Mouse (Mus musculus): ENCODE measurements around the gene Pip5k1b. TPM values are rescaled to one million over a fixed set of nuclear protein-coding genes. Genes with fewer than 3 reads are reported as not detected.

Pip5k1b gene
- polyA plus RNA-seq, 1 experiment from 2014 or later, result 22.1 TPM

DNA sequence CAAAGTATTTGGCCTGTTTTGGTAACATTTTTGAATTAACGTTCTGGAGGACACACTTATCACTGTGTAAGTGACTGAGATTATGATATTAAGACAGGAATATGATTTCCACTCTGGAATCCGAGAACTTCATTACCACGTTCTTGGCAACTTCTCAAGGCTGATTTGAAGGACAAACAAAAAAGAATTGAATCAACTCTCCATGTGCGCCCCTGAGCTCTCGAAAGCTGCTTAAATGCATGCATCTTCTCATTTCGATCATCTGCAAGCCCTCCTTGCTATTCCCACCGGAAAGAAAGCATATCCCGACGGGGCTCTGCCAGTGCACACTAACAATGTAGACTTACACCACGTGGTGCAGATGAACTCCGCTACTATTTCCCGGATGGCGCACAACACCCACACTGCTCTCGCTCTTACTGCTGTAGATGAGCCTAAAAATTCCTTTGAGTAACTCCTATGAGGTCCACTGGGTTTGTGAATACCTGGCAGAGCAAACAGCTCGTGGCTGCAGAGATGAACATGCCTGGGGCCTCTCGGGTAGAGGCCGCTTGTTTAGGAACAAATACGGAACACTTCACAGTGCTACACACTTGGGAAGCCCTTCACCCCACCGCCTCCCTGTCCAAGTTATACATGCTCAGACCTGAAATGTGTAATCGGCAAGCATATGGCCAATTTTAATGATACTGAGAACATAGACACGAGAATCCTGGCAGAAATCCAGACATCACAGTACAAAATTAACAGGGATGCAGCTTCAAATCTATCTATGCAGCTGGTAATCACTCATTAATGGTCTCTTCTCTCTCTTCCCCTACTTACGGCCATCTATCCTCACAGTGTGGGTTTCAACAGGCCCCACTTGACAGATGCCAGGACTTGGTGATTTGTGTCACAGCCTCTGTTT is 168.5 kb downstream of the Pip5k1b start:
- H3K4me2 ChIP-seq (ENCODE audit: low read depth, low read length), result no peak overlapping the region
- H3K4me1 ChIP-seq (ENCODE audit: control insufficient read depth, insufficient read depth, low read length), result no peaks in the 10 kb centered on the region
- H3K4me3 ChIP-seq (ENCODE audit: low read length), result no peak overlapping the region
- ATAC-seq, result no peak
- no peaks in the 10 kb centered on the region for H3K27me3 ChIP-seq (replicated peaks; ENCODE audit: control insufficient read depth, insufficient read depth, low read length)
- no peak overlapping the region for H3K27ac ChIP-seq (ENCODE audit: low read length)
- no peaks in the 10 kb centered on the region for H3K9me3 ChIP-seq (ENCODE audit: control insufficient read depth, low read length)
- H3K36me3 ChIP-seq (ENCODE audit: control insufficient read depth, insufficient read depth, low read length), result no peaks in the 10 kb centered on the region
- 84% methylated on average over 22 of the region's 22 CpGs for WGBS
- H3K9ac ChIP-seq (ENCODE audit: low read depth, low read length), result no peak overlapping the region

DNA sequence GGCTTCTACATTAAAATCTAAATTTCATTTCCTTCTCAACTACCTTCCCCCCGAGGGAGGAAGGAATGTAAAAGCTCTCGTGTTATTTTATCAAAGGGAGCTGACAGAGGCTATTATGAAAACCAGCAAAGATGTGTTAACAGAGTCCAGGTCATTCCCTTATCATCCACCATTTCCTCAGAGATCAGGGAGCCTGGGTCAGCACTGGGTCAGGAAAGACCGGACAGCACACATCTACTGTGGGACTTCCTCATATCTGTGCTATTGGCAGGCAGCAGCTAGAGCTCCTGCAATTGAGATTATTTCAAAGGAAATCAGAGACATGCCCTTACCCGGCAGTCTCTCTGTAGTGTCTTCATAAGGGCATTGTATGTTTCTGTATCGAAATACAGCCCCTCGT is 177.2 kb downstream of the Pip5k1b start:
- no peak overlapping the region for H3K4me3 ChIP-seq (ENCODE audit: low read length)
- H3K4me2 ChIP-seq (ENCODE audit: low read depth, low read length), result no peak overlapping the region
- H3K27me3 ChIP-seq (replicated peaks; ENCODE audit: control insufficient read depth, insufficient read depth, low read length), result no peaks in the 10 kb centered on the region
- no peak for ATAC-seq
- H3K36me3 ChIP-seq (ENCODE audit: control insufficient read depth, insufficient read depth, low read length), result no peaks in the 10 kb centered on the region
- H3K4me1 ChIP-seq (ENCODE audit: control insufficient read depth, insufficient read depth, low read length), result no peaks in the 10 kb centered on the region
- H3K9ac ChIP-seq (ENCODE audit: low read depth, low read length), result no peak overlapping the region
- H3K27ac ChIP-seq (ENCODE audit: low read length), result no peak overlapping the region
- H3K9me3 ChIP-seq (ENCODE audit: control insufficient read depth, low read length), result no peaks in the 10 kb centered on the region
- 55% methylated on average over 6 of the region's 6 CpGs for WGBS

GRCm38 (mm10) chr19:24371763-24372640 is 183.7 kb downstream of the Pip5k1b start:
- Histone ChIP-seq H3K9ac (ENCODE audit: low read depth, low read length) (no peak overlapping the region), H3K4me1 (ENCODE audit: control insufficient read depth, insufficient read depth, low read length) (peaks cover 3% of the 10 kb centered on the region; the same call in 1 of the 2 replicates), H3K27ac (ENCODE audit: low read length) (no peak overlapping the region), H3K4me3 (ENCODE audit: low read length) (no peak overlapping the region), H3K4me2 (ENCODE audit: low read depth, low read length) (no peak overlapping the region), H3K27me3 (replicated peaks; ENCODE audit: control insufficient read depth, insufficient read depth, low read length) (no peaks in the 10 kb centered on the region), H3K36me3 (ENCODE audit: control insufficient read depth, insufficient read depth, low read length) (no peaks in the 10 kb centered on the region), H3K9me3 (ENCODE audit: control insufficient read depth, low read length) (no peaks in the 10 kb centered on the region)
- no peak for ATAC-seq
- 71% methylated on average over 19 of the region's 19 CpGs for WGBS

- Histone ChIP-seq H3K27ac (ENCODE audit: low read length) (no peak overlapping the region), H3K4me3 (ENCODE audit: low read length) (no peak overlapping the region), H3K9me3 (ENCODE audit: control insufficient read depth, low read length) (no peaks in the 10 kb centered on the region), H3K4me1 (ENCODE audit: control insufficient read depth, insufficient read depth, low read length) (peaks cover 3% of the 10 kb centered on the region; the same call in 1 of the 2 replicates), H3K36me3 (ENCODE audit: control insufficient read depth, insufficient read depth, low read length) (no peaks in the 10 kb centered on the region), H3K9ac (ENCODE audit: low read depth, low read length) (no peak overlapping the region), H3K4me2 (ENCODE audit: low read depth, low read length) (no peak overlapping the region), H3K27me3 (replicated peaks; ENCODE audit: control insufficient read depth, insufficient read depth, low read length) (no peaks in the 10 kb centered on the region)
- ATAC-seq, result no peak
- WGBS, result 68% methylated on average over 6 of the region's 6 CpGs
Measured at GRCm38 (mm10) chr19:24368419-24368818, 187.3 kb downstream of the Pip5k1b start.

GRCm38 (mm10) chr19:24367722-24368121 is 187.9 kb downstream of the Pip5k1b start:
- Histone ChIP-seq H3K27ac (ENCODE audit: low read length) (no peak overlapping the region), H3K9ac (ENCODE audit: low read depth, low read length) (no peak overlapping the region), H3K9me3 (ENCODE audit: control insufficient read depth, low read length) (no peaks in the 10 kb centered on the region), H3K4me2 (ENCODE audit: low read depth, low read length) (no peak overlapping the region), H3K27me3 (replicated peaks; ENCODE audit: control insufficient read depth, insufficient read depth, low read length) (no peaks in the 10 kb centered on the region), H3K36me3 (ENCODE audit: control insufficient read depth, insufficient read depth, low read length) (no peaks in the 10 kb centered on the region), H3K4me3 (ENCODE audit: low read length) (no peak overlapping the region), H3K4me1 (ENCODE audit: control insufficient read depth, insufficient read depth, low read length) (peaks cover 3% of the 10 kb centered on the region; the same call in 1 of the 2 replicates)
- ATAC-seq, result no peak
- 90% methylated on average over 4 of the region's 4 CpGs for WGBS

DNA sequence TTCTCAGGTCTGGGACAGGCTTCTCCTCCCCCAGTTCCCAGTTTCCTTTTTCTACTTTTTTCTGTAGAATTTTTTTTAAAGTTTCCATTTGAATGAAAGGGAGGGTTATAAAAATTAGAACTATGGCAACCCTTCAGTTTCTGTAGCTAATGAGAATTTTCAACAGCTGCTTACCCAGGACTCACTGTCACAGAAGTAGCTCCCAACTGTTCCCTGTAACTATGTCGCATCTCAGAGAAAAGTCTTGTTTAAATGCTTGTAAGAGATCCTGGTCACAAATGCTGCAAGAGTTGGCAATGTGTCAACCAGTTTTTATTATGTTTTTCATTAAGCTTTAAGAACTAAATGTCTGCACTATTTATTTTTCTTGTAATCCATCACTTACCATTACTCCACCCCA is 188.9 kb downstream of the Pip5k1b start:
- no peaks in the 10 kb centered on the region for H3K4me1 ChIP-seq (ENCODE audit: control insufficient read depth, insufficient read depth, low read length)
- no peak overlapping the region for H3K9ac ChIP-seq (ENCODE audit: low read depth, low read length)
- H3K36me3 ChIP-seq (ENCODE audit: control insufficient read depth, insufficient read depth, low read length), result no peaks in the 10 kb centered on the region
- WGBS, result 76% methylated on average over 1 of the region's 1 CpGs
- no peaks in the 10 kb centered on the region for H3K9me3 ChIP-seq (ENCODE audit: control insufficient read depth, low read length)
- H3K27ac ChIP-seq (ENCODE audit: low read length), result no peak overlapping the region
- no peak overlapping the region for H3K4me3 ChIP-seq (ENCODE audit: low read length)
- H3K27me3 ChIP-seq (replicated peaks; ENCODE audit: control insufficient read depth, insufficient read depth, low read length), result no peaks in the 10 kb centered on the region
- H3K4me2 ChIP-seq (ENCODE audit: low read depth, low read length), result no peak overlapping the region
- no peak for ATAC-seq

DNA sequence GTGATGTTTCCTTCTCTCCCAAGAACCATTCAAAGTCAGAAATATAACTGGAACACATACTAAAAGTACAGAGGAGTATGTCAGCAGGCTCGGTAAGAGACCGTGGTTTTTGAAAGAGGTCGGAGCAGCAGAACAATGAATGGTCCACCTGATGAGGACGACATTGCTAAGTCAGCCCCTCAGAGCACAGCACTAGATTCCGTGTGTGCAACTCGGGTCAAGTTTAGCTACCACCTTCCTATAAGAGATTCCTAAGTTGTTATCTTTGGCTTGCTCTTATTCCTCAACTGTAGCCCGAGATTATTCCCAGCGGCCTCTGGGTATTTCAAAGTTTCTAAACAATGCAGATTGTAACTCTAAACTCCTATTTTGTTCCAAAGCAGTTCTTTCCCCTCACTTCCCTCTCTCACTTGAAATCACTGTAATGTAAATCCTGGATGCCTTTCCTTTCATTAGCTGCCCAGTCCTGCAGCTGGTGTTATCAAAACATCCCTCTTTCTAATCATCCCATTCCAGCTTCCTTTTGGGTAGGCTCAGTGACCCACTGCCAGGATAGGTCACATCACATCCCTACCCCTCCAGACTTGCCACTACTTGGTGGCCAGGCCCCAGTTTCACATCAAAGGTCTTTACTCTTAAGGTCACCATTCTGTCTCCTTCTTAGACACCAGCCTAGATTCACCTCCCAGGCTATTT is 192.9 kb downstream of the Pip5k1b start:
- Histone ChIP-seq H3K36me3 (ENCODE audit: control insufficient read depth, insufficient read depth, low read length) (no peaks in the 10 kb centered on the region), H3K27me3 (replicated peaks; ENCODE audit: control insufficient read depth, insufficient read depth, low read length) (no peaks in the 10 kb centered on the region), H3K4me3 (ENCODE audit: low read length) (no peak overlapping the region), H3K4me2 (ENCODE audit: low read depth, low read length) (no peak overlapping the region), H3K9me3 (ENCODE audit: control insufficient read depth, low read length) (no peaks in the 10 kb centered on the region), H3K9ac (ENCODE audit: low read depth, low read length) (no peak overlapping the region), H3K4me1 (ENCODE audit: control insufficient read depth, insufficient read depth, low read length) (no peaks in the 10 kb centered on the region), H3K27ac (ENCODE audit: low read length) (no peak overlapping the region)
- no peak for ATAC-seq
- WGBS, result 65% methylated on average over 8 of the region's 8 CpGs

DNA sequence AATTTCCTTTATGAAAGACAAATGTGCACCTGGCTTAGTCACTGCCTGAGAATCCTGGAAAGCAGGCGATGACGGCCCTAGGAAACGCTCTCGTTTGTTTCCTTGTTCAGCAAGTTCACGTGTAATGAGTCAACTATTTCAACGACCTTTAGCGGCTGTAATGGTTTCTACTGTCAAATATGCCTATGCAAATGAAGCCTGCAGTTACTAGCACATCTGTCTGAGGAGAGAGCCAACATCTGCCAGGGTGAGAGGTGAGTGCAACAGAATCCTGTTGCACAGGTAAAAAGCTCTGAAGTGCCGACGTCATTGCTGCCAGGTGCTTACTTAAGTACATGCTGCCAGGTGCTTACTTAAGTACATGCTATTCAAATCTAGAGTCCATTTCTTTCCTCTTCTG is 196.4 kb downstream of the Pip5k1b start:
- no peak for ATAC-seq
- Histone ChIP-seq H3K36me3 (ENCODE audit: control insufficient read depth, insufficient read depth, low read length) (no peaks in the 10 kb centered on the region), H3K27me3 (replicated peaks; ENCODE audit: control insufficient read depth, insufficient read depth, low read length) (no peaks in the 10 kb centered on the region), H3K9me3 (ENCODE audit: control insufficient read depth, low read length) (no peaks in the 10 kb centered on the region), H3K4me3 (ENCODE audit: low read length) (no peak overlapping the region), H3K4me2 (ENCODE audit: low read depth, low read length) (no peak overlapping the region), H3K27ac (ENCODE audit: low read length) (no peak overlapping the region), H3K9ac (ENCODE audit: low read depth, low read length) (no peak overlapping the region), H3K4me1 (ENCODE audit: control insufficient read depth, insufficient read depth, low read length) (no peaks in the 10 kb centered on the region)
- WGBS, result 66% methylated on average over 9 of the region's 9 CpGs
